Mouse (Mus musculus) heart, embryonic 15.5 days (tissue): ENCODE measurements at regions not wholly inside any gene's neighbourhood (a gene's known extent, or its start where the extent isn't known, plus 50 kb on each side); places are given as distances from the start of the nearest gene placed in this dataset.

Experiments
- ATAC-seq: fragments of 200-750 bp; cut with Nextera tagmentation; replicated peaks from 2 replicates; pipeline ENCODE4 v1.8.0; 2017; ENCODE audit warnings: low read depth, moderate TSS enrichment; ENCODE audit not compliant: insufficient number of reproducible peaks, insufficient read depth, low FRiP score
- H3K27ac ChIP-seq: fragments of 300-500 bp; sonication (generic); 2 replicates; pipeline ENCODE4 v1.5.1; 2015; ENCODE audit warnings: mild to moderate bottlenecking, inconsistent platforms
- H3K27me3 ChIP-seq: fragments of 300-500 bp; sonication (generic); 2 replicates; pipeline ENCODE4 v1.6.1; 2015; ENCODE audit warnings: inconsistent platforms
- H3K36me3 ChIP-seq: fragments of 300-500 bp; sonication (generic); 2 replicates; pipeline ENCODE4 v1.6.1; 2015; ENCODE audit warnings: mild to moderate bottlenecking, inconsistent platforms
- H3K4me1 ChIP-seq: fragments of 300-500 bp; sonication (generic); replicated peaks from 2 replicates; pipeline ENCODE4 v1.6.1; 2015; ENCODE audit warnings: inconsistent platforms
- H3K4me2 ChIP-seq: fragments of 300-500 bp; sonication (generic); 2 replicates; pipeline ENCODE4 v1.6.1; 2015; ENCODE audit warnings: inconsistent platforms, mild to moderate bottlenecking, moderate library complexity
- H3K4me3 ChIP-seq: fragments of 300-500 bp; sonication (generic); 2 replicates; pipeline ENCODE4 v1.5.1; 2015; ENCODE audit warnings: mild to moderate bottlenecking, inconsistent platforms
- H3K9ac ChIP-seq: fragments of 300-500 bp; sonication (generic); 2 replicates; pipeline ENCODE4 v1.6.1; 2015; ENCODE audit warnings: mild to moderate bottlenecking, inconsistent platforms
- H3K9me3 ChIP-seq: fragments of 300-500 bp; sonication (generic); replicated peaks from 2 replicates; pipeline ENCODE4 v1.6.1; 2016; ENCODE audit warnings: inconsistent platforms
- WGBS: fragments of 180-500 bp; shearing (Covaris S2); methylation state at CpG from one replicate; pipeline ENCODE4 v1.1.7; 2015; ENCODE audit warnings: mixed read lengths; 5-methylcytosine and 5-hydroxymethylcytosine counted together

DNA sequence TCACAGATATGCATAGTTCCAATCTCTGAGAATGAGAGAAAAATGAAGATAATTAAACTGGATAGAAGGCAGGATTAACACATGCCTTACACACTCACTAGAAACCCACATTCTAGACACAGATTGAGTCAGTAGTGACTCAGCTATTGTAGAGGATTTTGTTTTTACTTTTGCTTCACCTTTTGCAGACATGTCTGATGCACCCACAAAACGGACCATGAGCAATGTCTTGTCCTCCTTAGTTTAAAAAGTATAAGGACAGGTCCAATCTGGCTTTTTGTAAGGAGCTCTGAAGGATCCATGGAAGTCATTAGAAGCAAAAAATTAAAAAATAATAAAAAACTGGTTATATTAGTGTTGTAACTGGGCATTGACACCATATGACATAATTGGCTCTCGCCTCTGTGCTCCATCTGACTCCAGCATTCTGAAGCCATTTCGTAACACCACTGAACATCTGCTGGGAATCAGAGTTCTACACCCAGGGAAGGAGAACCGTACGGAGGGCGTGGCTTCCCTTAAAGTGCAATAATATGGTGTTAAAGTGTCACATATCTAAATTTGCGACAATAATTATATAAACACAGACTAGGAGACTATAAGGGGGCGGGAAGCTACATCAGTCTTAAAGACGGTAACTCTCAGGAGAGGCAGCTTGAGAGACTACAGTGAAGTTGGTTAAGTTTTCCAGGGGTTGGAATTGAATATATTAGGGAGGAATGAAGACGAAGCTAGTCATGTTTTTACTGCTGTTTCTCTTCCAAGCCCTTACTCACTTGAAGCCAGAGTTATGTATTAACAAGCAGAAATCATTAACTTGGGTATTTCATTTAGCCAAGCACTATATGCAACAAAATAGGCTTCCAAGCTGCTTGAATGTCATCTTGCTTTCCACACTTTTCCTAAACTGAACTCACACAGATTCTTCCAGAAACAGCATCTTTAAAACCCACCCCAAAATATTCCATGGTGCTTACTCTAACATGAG lies 558.0 kb downstream of the Ebf1 start:
- Histone ChIP-seq H3K4me1 (no peaks in the 10 kb centered on the region), H3K27me3 (no peaks in the 10 kb centered on the region), H3K9me3 (no peaks in the 10 kb centered on the region), H3K4me3 (no peak overlapping the region), H3K4me2 (no peak overlapping the region), H3K9ac (no peak overlapping the region), H3K36me3 (no peaks in the 10 kb centered on the region), H3K27ac (no peak overlapping the region)
- no peak for ATAC-seq
- WGBS = 71% methylated on average over 10 of the region's 10 CpGs

DNA sequence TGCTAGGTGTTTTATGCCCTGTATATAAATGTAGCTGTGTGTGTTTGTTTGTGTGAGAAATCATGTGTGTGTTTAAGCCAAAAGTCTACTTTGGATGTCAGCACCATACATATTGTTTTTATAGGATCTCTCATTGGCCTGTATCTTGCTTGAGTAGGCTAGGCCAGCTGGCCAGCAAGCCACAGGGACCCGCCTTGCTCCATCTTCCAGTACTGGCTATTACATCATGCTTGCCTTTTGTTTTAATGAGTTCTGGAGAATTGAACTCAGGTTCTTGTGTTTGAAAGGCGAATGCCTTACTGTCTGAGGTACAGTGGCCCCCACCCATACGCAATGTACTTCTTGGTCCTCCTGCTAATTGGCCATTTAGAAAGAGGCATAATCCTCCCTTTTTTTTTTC lies 559.9 kb downstream of the Ebf1 start:
- 85% methylated on average over 3 of the region's 3 CpGs for WGBS
- ATAC-seq = no peak
- H3K4me1 ChIP-seq = no peaks in the 10 kb centered on the region

DNA sequence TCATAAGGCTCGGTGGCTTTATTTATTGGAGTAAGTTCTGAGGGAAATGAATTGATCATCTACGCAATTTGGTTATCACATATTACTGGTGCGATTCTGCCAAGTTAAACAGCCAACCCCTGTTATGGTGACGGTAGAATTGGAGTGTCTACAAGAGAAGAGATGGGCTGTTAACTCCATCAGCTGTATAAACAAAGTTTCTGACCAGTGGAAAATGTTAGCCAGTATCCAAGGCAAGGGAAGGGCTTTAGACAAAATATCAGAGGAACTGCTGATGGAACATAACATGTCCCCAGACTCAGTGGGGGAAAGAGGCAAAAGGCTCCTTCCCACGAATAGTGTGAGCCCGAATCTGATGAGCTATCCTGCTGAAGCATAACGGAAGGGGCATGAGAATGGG lies 560.9 kb downstream of the Ebf1 start:
- no peak overlapping the region for H3K27ac ChIP-seq
- no peak overlapping the region for H3K9ac ChIP-seq
- no peaks in the 10 kb centered on the region for H3K9me3 ChIP-seq
- 63% methylated on average over 7 of the region's 7 CpGs for WGBS
- H3K27me3 ChIP-seq = no peaks in the 10 kb centered on the region
- ATAC-seq = no peak; the same call in 1 of the 2 replicates
- H3K36me3 ChIP-seq = no peaks in the 10 kb centered on the region
- H3K4me1 ChIP-seq = no peaks in the 10 kb centered on the region
- H3K4me2 ChIP-seq = no peak overlapping the region
- no peak overlapping the region for H3K4me3 ChIP-seq

More for the DNA sequence above, 559.9 kb downstream of the Ebf1 start:
- Histone ChIP-seq H3K4me3 (no peak overlapping the region), H3K4me2 (no peak overlapping the region), H3K36me3 (no peaks in the 10 kb centered on the region), H3K9me3 (no peaks in the 10 kb centered on the region), H3K9ac (no peak overlapping the region), H3K27me3 (no peaks in the 10 kb centered on the region), H3K27ac (no peak overlapping the region)

DNA sequence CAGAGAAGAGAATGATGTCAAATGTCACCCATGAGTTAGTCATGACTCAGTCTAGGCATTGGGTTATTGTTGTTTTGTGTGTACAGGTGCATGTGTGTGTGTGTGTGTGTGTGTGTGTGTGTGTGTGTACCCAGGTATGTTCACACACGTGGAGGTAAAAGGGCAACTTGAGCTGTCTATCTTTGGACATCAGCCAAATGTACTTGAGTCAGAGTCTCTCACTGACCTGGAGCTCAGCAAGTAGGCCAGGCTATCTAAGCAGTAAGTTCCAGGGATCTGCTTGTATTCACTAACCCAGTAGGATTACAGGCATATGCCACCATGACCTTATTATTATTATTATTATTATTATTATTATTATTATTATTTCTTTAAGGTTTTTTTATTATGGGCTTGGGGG lies 561.9 kb downstream of the Ebf1 start:
- Histone ChIP-seq H3K9me3 (no peaks in the 10 kb centered on the region), H3K36me3 (no peaks in the 10 kb centered on the region), H3K27me3 (no peaks in the 10 kb centered on the region), H3K27ac (no peak overlapping the region), H3K4me1 (no peaks in the 10 kb centered on the region), H3K4me3 (no peak overlapping the region), H3K9ac (no peak overlapping the region), H3K4me2 (no peak overlapping the region)
- WGBS = 74% methylated on average over 1 of the region's 1 CpGs
- no peak for ATAC-seq

DNA sequence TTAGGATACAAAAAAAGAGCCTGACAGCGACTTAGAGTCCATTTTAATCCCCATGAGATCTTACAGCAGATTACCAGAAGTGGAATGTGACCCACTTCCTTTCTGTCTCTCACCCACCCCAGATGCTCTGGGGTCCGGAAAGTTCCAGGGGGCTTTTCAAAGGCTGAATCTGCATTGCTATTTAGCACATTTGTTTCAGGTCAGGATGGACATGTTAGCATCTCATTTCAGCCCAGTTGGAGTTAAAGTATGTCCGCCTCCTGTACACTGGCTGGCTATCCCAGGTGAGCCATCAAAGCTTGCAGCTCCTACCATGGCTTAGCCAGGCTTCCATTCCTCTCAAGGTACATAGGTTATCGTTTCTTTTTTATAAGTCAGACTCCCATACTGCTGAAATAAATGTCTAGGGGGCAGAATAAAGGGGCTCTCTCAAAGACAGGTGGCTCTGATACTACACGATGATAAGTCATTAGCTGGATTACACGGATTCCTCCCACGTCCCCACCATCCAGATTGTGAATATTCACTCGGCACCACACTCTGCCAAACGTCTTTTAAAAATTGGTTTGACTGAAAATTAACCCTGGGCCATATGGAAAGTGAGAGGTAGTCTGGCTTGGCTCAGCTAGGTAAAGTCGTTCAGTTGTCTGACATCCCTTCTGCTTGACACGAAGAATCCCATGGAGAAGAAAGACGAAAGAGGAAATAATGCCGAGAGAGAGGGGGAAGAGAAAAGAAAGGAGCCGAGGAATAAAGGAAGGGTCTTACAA lies 573.7 kb downstream of the Ebf1 start:
- no peak overlapping the region for H3K27ac ChIP-seq
- no peak overlapping the region for H3K9ac ChIP-seq
- no peaks in the 10 kb centered on the region for H3K36me3 ChIP-seq
- no peaks in the 10 kb centered on the region for H3K4me1 ChIP-seq
- H3K9me3 ChIP-seq = no peaks in the 10 kb centered on the region
- no peak overlapping the region for H3K4me2 ChIP-seq
- WGBS = 59% methylated on average over 14 of the region's 14 CpGs
- no peaks in the 10 kb centered on the region for H3K27me3 ChIP-seq
- no peak overlapping the region for H3K4me3 ChIP-seq
- no peak for ATAC-seq

DNA sequence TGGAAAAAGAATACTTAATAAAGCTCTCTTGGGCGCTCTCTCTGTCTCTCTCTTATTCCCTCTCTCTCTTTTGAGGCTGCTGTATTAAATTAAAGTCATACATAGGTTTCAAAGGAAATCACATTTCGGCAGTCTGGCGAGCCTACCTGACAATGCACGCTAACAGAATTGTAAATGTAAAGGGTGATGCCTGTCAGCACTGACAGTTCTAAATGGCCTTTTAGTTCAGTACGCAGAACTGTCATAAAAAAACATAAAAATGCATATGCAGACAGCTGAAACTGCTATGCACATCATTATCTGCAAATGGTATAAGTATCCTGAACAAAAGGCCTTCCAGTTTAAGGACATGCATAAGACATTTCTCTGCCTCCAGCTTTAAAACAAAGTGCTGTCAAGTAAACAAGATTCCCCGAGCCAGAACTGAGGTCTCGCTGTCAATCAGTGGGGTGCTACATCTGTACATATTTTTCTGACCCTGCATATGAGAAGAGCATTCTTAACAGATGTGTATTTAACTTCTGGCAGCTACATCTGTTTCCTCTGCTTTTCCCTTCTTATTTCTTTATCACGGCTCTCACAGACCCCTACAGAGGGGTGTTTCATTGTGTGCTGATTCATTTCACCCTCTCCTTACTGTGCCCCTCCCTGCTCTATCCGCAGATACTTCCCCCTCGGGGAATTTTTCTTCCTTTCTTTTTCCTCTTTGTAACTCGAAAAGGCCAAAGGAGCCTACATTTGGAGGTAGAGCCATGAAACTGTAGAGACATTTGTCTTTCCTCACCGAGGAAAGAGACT lies 574.5 kb downstream of the Ebf1 start:
- no peaks in the 10 kb centered on the region for H3K9me3 ChIP-seq
- 59% methylated on average over 12 of the region's 12 CpGs for WGBS
- no peaks in the 10 kb centered on the region for H3K27me3 ChIP-seq
- no peak overlapping the region for H3K4me2 ChIP-seq
- no peak overlapping the region for H3K27ac ChIP-seq
- ATAC-seq = no peak
- H3K9ac ChIP-seq = no peak overlapping the region
- H3K4me3 ChIP-seq = no peak overlapping the region
- H3K4me1 ChIP-seq = no peaks in the 10 kb centered on the region
- H3K36me3 ChIP-seq = no peaks in the 10 kb centered on the region

DNA sequence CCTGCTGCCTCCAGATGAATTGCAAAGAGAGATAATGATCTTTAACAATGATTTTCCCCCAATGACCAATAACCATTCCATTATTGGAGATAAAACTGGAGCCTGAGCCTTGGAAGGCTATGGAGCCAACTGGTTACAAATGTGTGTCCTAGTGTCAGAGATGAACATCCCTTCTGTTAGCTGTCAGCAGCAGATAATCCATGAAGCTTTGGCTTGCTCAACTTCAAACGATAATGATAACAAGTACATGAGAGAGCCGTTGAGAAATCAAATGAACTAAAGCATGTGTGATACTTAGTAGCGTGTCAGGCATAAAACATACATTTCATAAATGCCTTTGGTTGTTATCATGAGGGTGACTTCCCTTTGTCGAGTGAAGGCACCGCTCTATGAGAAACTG lies 576.2 kb downstream of the Ebf1 start:
- Histone ChIP-seq H3K4me1 (no peaks in the 10 kb centered on the region), H3K36me3 (no peaks in the 10 kb centered on the region), H3K9me3 (no peaks in the 10 kb centered on the region), H3K4me3 (no peak overlapping the region), H3K9ac (no peak overlapping the region), H3K27ac (no peak overlapping the region), H3K27me3 (no peaks in the 10 kb centered on the region), H3K4me2 (no peak overlapping the region)
- WGBS = 64% methylated on average over 5 of the region's 5 CpGs
- ATAC-seq = no peak

DNA sequence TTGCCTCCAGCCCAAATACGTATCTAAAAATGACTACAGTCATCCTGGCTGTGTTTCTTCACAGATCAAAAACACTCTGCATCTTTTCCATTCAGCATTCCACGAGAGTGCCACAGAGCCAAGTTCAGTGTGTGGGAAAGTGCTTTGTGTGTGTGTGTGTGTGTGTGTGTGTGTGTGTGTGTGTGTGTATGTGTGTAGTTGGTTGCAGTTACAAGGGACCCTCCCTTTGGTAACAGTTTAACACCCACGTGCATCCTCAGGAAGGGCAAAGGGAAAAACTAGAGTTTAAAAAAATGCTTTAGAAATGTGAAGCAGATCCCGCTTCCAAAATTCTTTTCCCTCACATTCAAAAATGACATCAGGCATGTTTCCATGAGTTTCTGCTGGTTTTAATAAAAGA lies 582.4 kb downstream of the Ebf1 start:
- Histone ChIP-seq H3K27ac (no peak overlapping the region), H3K4me1 (no peaks in the 10 kb centered on the region), H3K36me3 (no peaks in the 10 kb centered on the region), H3K27me3 (no peaks in the 10 kb centered on the region), H3K4me3 (no peak overlapping the region), H3K9me3 (no peaks in the 10 kb centered on the region), H3K4me2 (no peak overlapping the region), H3K9ac (no peak overlapping the region)
- ATAC-seq = no peak
- 53% methylated on average over 4 of the region's 4 CpGs for WGBS

DNA sequence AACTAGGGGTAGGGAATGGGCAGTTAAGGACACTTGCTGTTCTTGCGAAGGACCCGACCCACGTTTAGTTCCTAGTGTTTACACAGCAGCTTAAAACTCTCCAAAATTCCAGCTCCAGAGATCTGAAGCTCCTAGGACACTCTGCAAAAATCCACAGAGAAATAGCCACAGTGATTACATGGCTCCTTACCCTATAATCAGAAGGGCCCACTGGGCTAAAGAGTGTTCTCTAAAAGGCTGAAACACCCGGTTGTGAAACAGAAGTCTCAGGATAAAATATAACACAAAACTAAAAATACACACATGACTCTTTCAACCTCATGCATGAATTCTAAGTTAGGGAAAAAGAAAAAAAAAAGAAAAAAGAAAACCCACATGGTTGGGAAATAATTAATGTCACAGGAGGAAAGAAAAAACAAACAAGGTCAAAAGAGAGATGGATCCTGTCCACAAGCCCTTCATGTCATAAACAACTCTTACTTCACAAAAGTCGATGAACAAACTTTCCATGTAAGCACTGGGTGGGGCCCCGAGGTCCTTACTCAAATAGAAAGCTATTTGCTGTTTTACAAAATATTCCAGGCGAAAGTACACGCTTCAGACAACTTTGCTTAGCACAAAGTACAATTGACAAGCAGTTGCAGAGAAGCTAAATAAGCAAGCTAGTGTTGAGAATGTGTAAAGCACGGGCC lies 583.7 kb downstream of the Ebf1 start:
- no peaks in the 10 kb centered on the region for H3K27me3 ChIP-seq
- ATAC-seq = no peak
- no peaks in the 10 kb centered on the region for H3K4me1 ChIP-seq
- 65% methylated on average over 9 of the region's 9 CpGs for WGBS
- H3K27ac ChIP-seq = no peak overlapping the region
- no peak overlapping the region for H3K9ac ChIP-seq
- H3K4me2 ChIP-seq = no peak overlapping the region
- H3K9me3 ChIP-seq = no peaks in the 10 kb centered on the region
- no peaks in the 10 kb centered on the region for H3K36me3 ChIP-seq
- no peak overlapping the region for H3K4me3 ChIP-seq

DNA sequence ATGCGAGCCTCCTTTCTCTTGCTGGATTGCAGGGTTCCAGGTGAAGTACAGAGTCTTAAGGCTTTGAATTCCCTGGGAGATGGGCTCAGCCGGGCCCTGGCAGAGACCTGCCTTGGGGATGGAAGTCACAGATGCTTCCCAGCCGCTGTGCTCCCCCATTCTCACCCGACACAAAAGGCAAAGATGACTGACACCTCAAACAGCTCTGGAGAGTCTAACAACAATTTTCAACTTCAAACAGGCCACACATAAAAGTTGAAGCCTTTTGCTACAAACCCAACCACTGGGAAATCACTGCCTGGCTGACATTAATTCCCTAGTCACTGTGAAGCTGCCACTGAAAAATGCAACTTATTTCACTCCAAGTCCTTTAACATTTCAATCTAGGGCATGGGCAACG lies 586.3 kb downstream of the Ebf1 start:
- Histone ChIP-seq H3K36me3 (no peaks in the 10 kb centered on the region), H3K4me3 (no peak overlapping the region), H3K4me2 (no peak overlapping the region), H3K4me1 (no peaks in the 10 kb centered on the region), H3K9me3 (no peaks in the 10 kb centered on the region), H3K9ac (no peak overlapping the region), H3K27me3 (no peaks in the 10 kb centered on the region), H3K27ac (no peak overlapping the region)
- no peak for ATAC-seq
- WGBS = 63% methylated on average over 5 of the region's 5 CpGs
